Mouse (Mus musculus) erythroblast, embryonic 14.5 days (primary cell): Measurements from ENCODE around the gene Nmur1.

ENCODE experiments used
- GATA1 ChIP-seq: IDR thresholded peaks from 2 replicates; pipeline ENCODE4 v1.6.1; 2012; ENCODE audit warnings: low read length, inconsistent platforms, mixed read lengths
- TAL1 ChIP-seq: IDR thresholded peaks from 3 replicates; pipeline ENCODE4 v1.6.1; 2012; ENCODE audit warnings: low read length, inconsistent platforms, mixed read lengths

DNA sequence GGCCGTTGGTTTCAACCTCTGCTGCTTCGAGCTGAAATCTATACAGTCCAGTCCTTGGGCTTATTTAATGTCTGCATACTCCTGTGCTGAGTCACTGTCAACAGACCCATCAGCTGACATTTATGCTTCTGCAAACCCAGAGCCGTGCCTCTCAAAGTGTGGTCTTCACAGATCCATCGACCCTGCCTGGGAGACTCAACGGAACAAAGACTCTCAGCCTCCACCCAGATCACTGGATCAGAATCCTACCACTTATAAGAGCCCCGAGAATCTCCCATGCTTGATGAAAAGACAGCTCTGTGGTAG lies 11.9 kb upstream of the Nmur1 start:
- TF ChIP-seq GATA1 = no peak
- no peak for TF ChIP-seq TAL1
